Mouse (Mus musculus) brain, embryonic 14.5 days (tissue): ENCODE data around the gene Gm13306.
"Not testable (repeated sequence)": the region's sequence is repeated elsewhere in the genome, so short reads cannot be mapped to it uniquely, and the experiment has no call there.

Source experiments
- CTCF ChIP-seq: fragments of 200-500 bp; IDR thresholded peaks from 2 replicates; pipeline ENCODE4 v1.5.1; 2012; ENCODE audit warnings: inconsistent platforms, mild to moderate bottlenecking, moderate library complexity, borderline replicate concordance; ENCODE audit not compliant: insufficient read depth, insufficient read length; ENCODE audit errors: extremely low read depth
- POLR2A ChIP-seq: fragments of 200-500 bp; IDR thresholded peaks from 2 replicates; pipeline ENCODE4 v1.6.1; 2012; ENCODE audit warnings: mild to moderate bottlenecking, inconsistent platforms, borderline replicate concordance; ENCODE audit not compliant: poor library complexity, insufficient read depth, insufficient read length, severe bottlenecking; ENCODE audit errors: extremely low read depth

DNA sequence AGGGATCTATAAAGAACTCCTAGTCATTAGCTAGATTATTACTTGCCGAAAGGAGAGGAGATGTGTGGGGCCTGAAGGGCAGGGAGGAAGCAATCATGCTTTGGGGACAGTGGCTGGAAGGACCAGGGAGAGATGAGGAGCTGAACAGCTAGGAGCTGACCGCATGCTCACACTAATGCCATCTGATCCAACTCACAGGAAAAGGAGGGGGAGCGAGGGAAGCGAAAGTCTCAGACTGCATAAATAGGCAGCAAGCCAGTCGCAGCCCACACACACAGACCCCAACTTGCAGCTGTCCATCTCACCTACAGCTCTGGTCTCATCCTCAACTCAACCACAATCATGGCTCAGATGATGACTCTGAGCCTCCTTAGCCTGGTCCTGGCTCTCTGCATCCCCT, 38.7 kb upstream of the Gm13306 start, which contains the start of gene Gm13304:
- TF ChIP-seq POLR2A, CTCF: not testable (repeated sequence)
